Mouse (Mus musculus) testis, adult 2 months (tissue): ENCODE results near the gene Slit1.

Source experiments
- CTCF ChIP-seq: fragments of 200-500 bp; IDR thresholded peaks from 2 replicates; pipeline ENCODE4 v1.5.1; 2012; ENCODE audit warnings: low read depth, mild to moderate bottlenecking, inconsistent platforms, low read length, moderate library complexity; ENCODE audit not compliant: control insufficient read depth, insufficient read depth, insufficient replicate concordance
- POLR2A ChIP-seq: fragments of 200-500 bp; IDR thresholded peaks from 2 replicates; pipeline ENCODE4 v1.6.1; 2012; ENCODE audit warnings: low read depth, mild to moderate bottlenecking, inconsistent platforms, low read length, moderate library complexity; ENCODE audit not compliant: control insufficient read depth

DNA sequence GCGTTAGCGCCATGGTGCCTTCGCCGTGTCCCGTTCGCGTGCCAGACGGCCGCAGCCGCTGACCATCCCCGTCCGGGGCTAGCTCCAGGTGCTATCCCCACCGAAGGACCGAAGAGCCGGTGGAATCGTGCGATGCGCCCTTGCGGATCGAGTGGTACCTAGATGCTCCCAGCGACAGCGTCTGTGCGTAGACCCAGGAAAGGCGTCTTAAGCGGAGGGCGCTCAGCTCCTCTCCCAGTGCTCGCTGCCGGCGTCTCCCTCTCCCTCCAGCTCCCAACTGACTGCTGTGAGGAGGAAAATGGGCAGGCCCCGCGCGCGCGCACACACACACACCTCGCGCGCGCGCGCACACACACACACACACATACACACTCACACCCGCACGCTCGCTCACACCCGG, at the start of gene Slit1:
- TF ChIP-seq POLR2A (no peak), CTCF (no peak)
